Mouse (Mus musculus): ENCODE measurements around the gene Lemd1. TPM values are rescaled to one million over a fixed set of nuclear protein-coding genes. Genes with fewer than 3 reads are reported as not detected.
"Not testable (repeated sequence)": the region's sequence is repeated elsewhere in the genome, so short reads cannot be mapped to it uniquely, and the experiment has no call there.

Lemd1 gene
- not detected for total RNA-seq (2021)
- long read RNA-seq, experiment 1: 0 reads
- long read RNA-seq, experiment 2: 0 reads

GRCm38 (mm10) chr1:132191093-132191785 lies at the start of gene Lemd1, which contains the start of gene AC124108.1:
Gene Lemd1 (plus strand): TSS chr1:132191431.
Gene AC124108.1 (plus strand): TSS chr1:132191457.
- no peak for DNase-seq

- no peak for DNase-seq
Observed at GRCm38 (mm10) chr1:132141753-132142152, 49.5 kb upstream of the Lemd1 start.

- no peak for DNase-seq
Observed at GRCm38 (mm10) chr1:132143079-132143478, 48.2 kb upstream of the Lemd1 start.

GRCm38 (mm10) chr1:132143730-132144129 lies 47.5 kb upstream of the Lemd1 start:
- no peak for DNase-seq

- no peak for DNase-seq
Observed at GRCm38 (mm10) chr1:132144223-132144622, 47.0 kb upstream of the Lemd1 start.

- no peak for DNase-seq
Observed at GRCm38 (mm10) chr1:132144837-132145236, 46.4 kb upstream of the Lemd1 start.

GRCm38 (mm10) chr1:132145973-132146685 lies 45.1 kb upstream of the Lemd1 start:
- no peak for DNase-seq

GRCm38 (mm10) chr1:132149410-132149809 lies 41.8 kb upstream of the Lemd1 start:
- DNase-seq: no peak

- DNase-seq: no peak
Observed at GRCm38 (mm10) chr1:132150171-132150570, 41.1 kb upstream of the Lemd1 start.

GRCm38 (mm10) chr1:132150817-132151601 lies 40.2 kb upstream of the Lemd1 start:
- DNase-seq: no peak

- DNase-seq: no peak
Observed at GRCm38 (mm10) chr1:132151908-132152307, 39.3 kb upstream of the Lemd1 start.

- no peak for DNase-seq
Observed at GRCm38 (mm10) chr1:132153086-132153690, 38.0 kb upstream of the Lemd1 start.

GRCm38 (mm10) chr1:132153691-132154090 lies 37.5 kb upstream of the Lemd1 start:
- DNase-seq: no peak

- peak; percentile 56 for DNase-seq
Observed at GRCm38 (mm10) chr1:132155737-132156136, 35.5 kb upstream of the Lemd1 start.

GRCm38 (mm10) chr1:132157016-132157781 lies 34.0 kb upstream of the Lemd1 start:
- DNase-seq: peak; percentile 67

GRCm38 (mm10) chr1:132157808-132158207 lies 33.4 kb upstream of the Lemd1 start:
- DNase-seq: no peak

GRCm38 (mm10) chr1:132158741-132159140 lies 32.5 kb upstream of the Lemd1 start:
- DNase-seq: peak; percentile 40

- DNase-seq: no peak
Observed at GRCm38 (mm10) chr1:132159681-132160080, 31.6 kb upstream of the Lemd1 start.

GRCm38 (mm10) chr1:132161211-132161880 lies 29.9 kb upstream of the Lemd1 start:
- no peak for DNase-seq

GRCm38 (mm10) chr1:132162618-132163017 lies 28.6 kb upstream of the Lemd1 start:
- DNase-seq: not testable (repeated sequence)

All from gastrocnemius, postnatal 25 days (tissue).